Mouse (Mus musculus): ENCODE measurements around the gene Sf1.

GRCm38 (mm10) chr19:6412798-6413197, 49.3 kb downstream of the Sf1 start:
- TF ChIP-seq CTCF (IDR thresholded peaks at IDR 0.05; ENCODE audit: low read depth) = no peak
- no peak for TF ChIP-seq EP300 (optimal IDR thresholded peaks at IDR 0.05)

Data from stomach, postnatal 0 days (tissue).